ENCODE assay signal across 8 mouse cellular contexts in genomic region chr1:36263833-36264488, GRCm38 (mm10). TPM values are rescaled to one million over a fixed set of nuclear protein-coding genes. Genes with fewer than 3 reads are reported as not detected.
DNase-seq lines count a peak whose midpoint lies in the region; ATAC-seq lines count a peak whose summit lies in the region.

No protein-coding gene starts in this region.

- intact Hi-C loops in left cerebral cortex, postnatal 10 days (cut with DNase I): no loop called here

- no peaks in the 10 kb centered on the region for H3K36me3 ChIP-seq in heart, embryonic 12.5 days
- H3K36me3 ChIP-seq in midbrain, embryonic 16.5 days (ENCODE audit: control insufficient read depth, insufficient read depth, low read length): no peaks in the 10 kb centered on the region
- no peaks in the 10 kb centered on the region for H3K36me3 ChIP-seq in forebrain, embryonic 11.5 days (ENCODE audit: control insufficient read depth, insufficient read depth, low read length)

- peak overlapping the region; percentile 74 for H3K27ac ChIP-seq in heart, embryonic 12.5 days (ENCODE audit: poor library complexity, severe bottlenecking)
- H3K27ac ChIP-seq in midbrain, embryonic 16.5 days (ENCODE audit: low read length): no peak overlapping the region
- no peak overlapping the region for H3K27ac ChIP-seq in forebrain, embryonic 11.5 days (ENCODE audit: low read depth, low read length)

- WGBS in heart, embryonic 12.5 days: 39% methylated on average over 13 of the region's 13 CpGs
- WGBS in midbrain, embryonic 16.5 days: 73% methylated on average over 13 of the region's 13 CpGs
- WGBS in forebrain, embryonic 11.5 days: 78% methylated on average over 13 of the region's 13 CpGs

- H3K9ac ChIP-seq in heart, embryonic 12.5 days: no peak overlapping the region
- no peak overlapping the region for H3K9ac ChIP-seq in midbrain, embryonic 16.5 days (ENCODE audit: low read depth, low read length)
- H3K9ac ChIP-seq in forebrain, embryonic 11.5 days (ENCODE audit: low read length): no peak overlapping the region

- peaks cover 4% of the 10 kb centered on the region; the same call in 1 of the 2 replicates for H3K9me3 ChIP-seq in heart, embryonic 12.5 days (replicated peaks)
- peaks cover 3% of the 10 kb centered on the region; the same call in 1 of the 2 replicates for H3K9me3 ChIP-seq in midbrain, embryonic 16.5 days (replicated peaks; ENCODE audit: control insufficient read depth, low read length, poor library complexity, severe bottlenecking)
- no peaks in the 10 kb centered on the region for H3K9me3 ChIP-seq in forebrain, embryonic 11.5 days (ENCODE audit: control insufficient read depth, low read length)

- peak; percentile 37 to 70 for DNase-seq in left cerebral cortex, postnatal 10 days (ENCODE audit: extremely low spot score in 1 of 2, low spot score in 2 of 2)
- DNase-seq in left cerebral cortex, adult 18-20 months (ENCODE audit: low spot score in 2 of 2): no peak
- peak; percentile 85 for DNase-seq in kidney, postnatal 14 days
- peak; percentile 69 to 76 for DNase-seq in monocyte, adult 2 months (ENCODE audit: low read depth in 1 of 2, low spot score in 2 of 2)
- DNase-seq in forebrain, embryonic 11.5 days (ENCODE audit: low spot score): no peak

- peak overlapping the region; percentile 38 for H3K4me2 ChIP-seq in heart, embryonic 12.5 days
- H3K4me2 ChIP-seq in midbrain, embryonic 16.5 days (ENCODE audit: low read length): no peak overlapping the region
- no peak overlapping the region for H3K4me2 ChIP-seq in forebrain, embryonic 11.5 days (ENCODE audit: low read depth, low read length, severe bottlenecking)

- ATAC-seq in heart, embryonic 12.5 days (ENCODE audit: insufficient number of reproducible peaks, low FRiP score): peak; percentile 70; the same call in 1 of the 2 replicates
- ATAC-seq in midbrain, embryonic 16.5 days: no peak
- no peak for ATAC-seq in cerebellum, adult (ENCODE audit: insufficient number of reproducible peaks, low FRiP score, low TSS enrichment)
- no peak for ATAC-seq in forebrain, embryonic 11.5 days (replicated peaks; ENCODE audit: low FRiP score)

- H3K4me1 ChIP-seq in heart, embryonic 12.5 days (replicated peaks): peaks cover 2% of the 10 kb centered on the region; the same call in 1 of the 2 replicates
- no peaks in the 10 kb centered on the region for H3K4me1 ChIP-seq in midbrain, embryonic 16.5 days (ENCODE audit: control insufficient read depth, insufficient read depth, low read length)
- no peaks in the 10 kb centered on the region; the same call in 1 of the 2 replicates for H3K4me1 ChIP-seq in forebrain, embryonic 11.5 days (replicated peaks; ENCODE audit: control insufficient read depth, insufficient read depth, low read length)

- no peak overlapping the region for H3K4me3 ChIP-seq in heart, embryonic 12.5 days
- no peak overlapping the region for H3K4me3 ChIP-seq in midbrain, embryonic 16.5 days (ENCODE audit: low read depth, low read length)
- no peak overlapping the region for H3K4me3 ChIP-seq in forebrain, embryonic 11.5 days (ENCODE audit: low read depth, low read length)

- H3K27me3 ChIP-seq in heart, embryonic 12.5 days (replicated peaks): peaks cover 9% of the 10 kb centered on the region; the same call in 1 of the 2 replicates
- H3K27me3 ChIP-seq in midbrain, embryonic 16.5 days (ENCODE audit: control insufficient read depth, insufficient read depth, low read depth, low read length): no peaks in the 10 kb centered on the region
- H3K27me3 ChIP-seq in forebrain, embryonic 11.5 days (ENCODE audit: control insufficient read depth, insufficient read depth, low read length): no peaks in the 10 kb centered on the region

RNA-seq across cellular contexts. Expression of gene Neurl3, which starts 10.5 kb away (rescaled TPM):
- total RNA-seq in left cerebral cortex, postnatal 10 days (2021): under 1 TPM; 0.54 to 0.69 TPM
- under 1 TPM; 0.52 to 0.60 TPM for total RNA-seq in left cerebral cortex, adult 18-20 months (2021)
- polyA plus RNA-seq in heart, embryonic 12.5 days (2016; fragmentation: Nextera tagmentation; extraction: Ambion mirVana): 2.4 and 2.6 TPM in 2 replicates
- polyA plus RNA-seq in midbrain, embryonic 16.5 days (2015; fragmentation: Nextera tagmentation; extraction: Ambion mirVana): 1.2 and 1.5 TPM in 2 replicates
- polyA plus RNA-seq in forebrain, embryonic 11.5 days (2014; fragmentation: Nextera tagmentation; extraction: Ambion mirVana): 0.16 and 0.47 TPM in 2 replicates

RNA-seq across cellular contexts. Expression of gene Uggt1, which starts 19.4 kb away (rescaled TPM):
- total RNA-seq in left cerebral cortex, postnatal 10 days (2021): 10 to 100 TPM; 41.2 to 43.8 TPM
- 10 to 100 TPM; 42.0 to 44.8 TPM for total RNA-seq in left cerebral cortex, adult 18-20 months (2021)
- 46.0 and 53.3 TPM in 2 replicates for polyA plus RNA-seq in heart, embryonic 12.5 days (2016; fragmentation: Nextera tagmentation; extraction: Ambion mirVana)
- polyA plus RNA-seq in midbrain, embryonic 16.5 days (2015; fragmentation: Nextera tagmentation; extraction: Ambion mirVana): 45.3 and 46.6 TPM in 2 replicates
- polyA plus RNA-seq in forebrain, embryonic 11.5 days (2014; fragmentation: Nextera tagmentation; extraction: Ambion mirVana): 72.8 and 79.8 TPM in 2 replicates

RNA-seq across cellular contexts. Expression of gene Arid5a, which starts 43.6 kb away (rescaled TPM):
- 10 to 100 TPM in 1 of 2 experiments, 1 to 10 TPM in 1; 9.8 to 10.5 TPM for total RNA-seq in left cerebral cortex, postnatal 10 days (2021)
- total RNA-seq in left cerebral cortex, adult 18-20 months (2021): 10 to 100 TPM; 15.6 to 18.1 TPM
- polyA plus RNA-seq in heart, embryonic 12.5 days (2016; fragmentation: Nextera tagmentation; extraction: Ambion mirVana): 15.1 and 15.3 TPM in 2 replicates
- polyA plus RNA-seq in midbrain, embryonic 16.5 days (2015; fragmentation: Nextera tagmentation; extraction: Ambion mirVana): 2.8 and 3.6 TPM in 2 replicates
- 2.5 and 3.3 TPM in 2 replicates for polyA plus RNA-seq in forebrain, embryonic 11.5 days (2014; fragmentation: Nextera tagmentation; extraction: Ambion mirVana)

Comparison
In these comparisons a context has a peak if more than half of its experiments do, and no peak if none do; other contexts are left out.
1. DNase-seq: peak in left cerebral cortex, postnatal 10 days (2 of 2), kidney, postnatal 14 days (single experiment) and monocyte, adult 2 months (2 of 2); none in left cerebral cortex, adult 18-20 months (0 of 2) and forebrain, embryonic 11.5 days (single experiment).